Mouse (Mus musculus): ENCODE data around the gene Pcnx.

DNA sequence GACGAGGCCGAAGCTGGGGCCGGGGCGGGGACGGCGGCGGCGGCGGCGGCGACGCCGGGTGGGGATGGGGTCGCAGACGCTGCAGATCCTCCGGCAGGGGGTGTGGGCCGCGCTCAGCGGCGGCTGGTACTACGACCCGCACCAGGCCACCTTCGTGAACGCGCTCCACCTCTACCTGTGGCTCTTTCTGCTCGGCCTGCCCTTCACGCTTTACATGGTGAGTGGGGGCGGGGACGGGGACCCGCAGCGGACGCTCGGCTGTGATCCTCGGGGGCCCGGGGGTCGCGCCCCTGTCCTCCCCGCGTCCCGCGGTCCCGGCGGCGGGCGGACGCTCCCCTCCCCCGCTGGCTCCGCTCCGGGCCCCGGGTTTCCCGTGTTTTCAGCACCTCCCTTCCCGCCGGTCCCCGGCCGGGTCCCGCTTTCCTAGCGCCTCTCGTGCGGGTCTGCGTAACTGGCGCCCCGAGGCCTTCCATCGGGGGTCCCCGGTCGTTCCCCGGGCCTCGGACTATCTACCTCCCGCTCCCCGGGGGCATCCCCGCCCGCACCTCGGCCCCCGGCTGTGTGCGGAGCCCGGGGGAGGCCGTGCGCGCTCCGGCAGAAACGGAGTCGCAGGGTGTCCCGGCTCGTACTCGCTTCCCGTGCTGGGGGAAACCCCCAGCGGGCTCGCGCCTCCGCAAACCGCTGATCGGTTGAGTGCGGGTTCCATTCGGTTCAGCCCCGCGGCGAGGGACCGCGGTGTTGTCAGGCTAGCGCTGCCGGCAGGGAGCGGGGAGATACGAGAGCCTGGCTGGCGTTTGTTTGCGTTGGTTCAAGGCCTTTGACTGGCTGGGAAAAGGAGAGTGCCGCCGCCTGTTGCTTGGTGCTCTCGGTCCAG, 722 bp downstream of the Pcnx start:
- TF ChIP-seq CTCF (IDR thresholded peaks at IDR 0.05; ENCODE audit: low read depth, low read length) (no peak), POLR2A (IDR thresholded peaks at IDR 0.05; ENCODE audit: borderline replicate concordance, low read depth, low read length) (no peak)
